Mouse (Mus musculus): ENCODE data around the gene Comt. TPM values are rescaled to one million over a fixed set of nuclear protein-coding genes. Genes with fewer than 3 reads are reported as not detected.

Comt gene
- 74.7 TPM for polyA plus RNA-seq (2017; shearing (Covaris generic))

DNA sequence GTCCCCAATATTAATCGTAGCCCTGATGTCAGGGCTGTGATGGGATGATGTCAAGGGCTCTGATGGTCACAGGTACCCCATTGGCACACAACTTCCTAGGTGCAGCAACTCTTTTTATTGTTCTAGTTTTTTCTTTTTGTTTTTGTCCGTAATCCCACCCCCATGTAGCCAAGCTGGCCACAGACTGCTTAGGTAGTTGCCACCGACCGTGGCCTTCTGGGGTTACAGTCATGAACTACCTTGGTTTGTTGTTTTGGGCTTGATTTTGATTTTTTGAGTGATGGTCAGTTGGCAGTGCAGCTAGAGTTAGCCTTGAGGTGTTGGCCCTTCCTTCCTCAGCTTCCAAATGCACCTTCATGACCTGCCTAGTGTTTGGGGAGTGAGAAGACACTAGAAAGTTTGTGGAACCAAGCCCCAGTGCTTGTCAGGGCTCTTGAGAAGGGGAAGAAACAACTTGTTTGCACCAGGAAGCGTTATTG, at the start of gene Comt:
Gene Comt (minus strand): TSS at position 51 of the 479 bp plus-strand sequence.

DNA sequence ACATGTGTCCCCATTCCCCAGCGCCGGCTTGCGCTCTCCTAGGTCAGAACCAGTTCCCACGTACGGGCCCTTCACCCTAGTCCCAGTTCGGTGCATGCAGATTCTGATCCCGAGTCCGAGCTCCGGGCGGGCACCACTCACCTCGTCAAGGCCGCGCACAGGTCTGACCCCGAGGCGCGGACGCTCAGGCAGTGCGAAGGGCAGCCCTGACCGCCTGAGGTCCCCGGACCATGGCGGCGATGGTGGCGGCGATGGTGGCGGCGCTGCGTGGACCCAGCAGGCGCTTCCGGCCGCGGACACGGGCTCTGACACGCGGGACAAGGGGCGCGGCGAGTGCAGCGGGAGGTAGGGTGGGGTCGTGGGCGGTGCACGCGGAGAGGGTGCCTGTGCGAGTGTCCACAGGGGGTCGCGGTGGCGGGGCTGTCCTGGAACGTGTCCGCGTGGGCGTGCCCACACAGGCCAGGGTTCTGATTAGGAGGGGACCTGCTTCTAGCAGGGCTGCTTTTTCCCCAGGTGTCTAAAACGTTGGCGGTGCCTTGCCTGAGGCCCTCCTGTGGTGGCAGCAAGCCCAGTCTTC, 349 bp downstream of the Comt start, which contains the start of gene Txnrd2:
Gene Txnrd2 (plus strand): TSS at position 170 of the 577 bp plus-strand sequence.

Other genes starting within 250 kb of the Comt start
- not detected for gene Ccdc188, start 209.0 kb downstream of the Comt start, polyA plus RNA-seq (2017; shearing (Covaris generic))
- gene Zdhhc8, start 191.7 kb downstream of the Comt start, polyA plus RNA-seq (2017; shearing (Covaris generic)), result 2.0 TPM
- gene Trmt2a, start 178.2 kb downstream of the Comt start, polyA plus RNA-seq (2017; shearing (Covaris generic)), result 125 TPM
- 200 TPM for gene Ranbp1, start 178.1 kb downstream of the Comt start, polyA plus RNA-seq (2017; shearing (Covaris generic))
- not detected for gene Gm49776, start 168.5 kb downstream of the Comt start, polyA plus RNA-seq (2017; shearing (Covaris generic))
- 30.0 TPM for gene Dgcr8, start 137.6 kb downstream of the Comt start, polyA plus RNA-seq (2017; shearing (Covaris generic))
- 61.0 TPM for gene Tango2, start 78.7 kb downstream of the Comt start, polyA plus RNA-seq (2017; shearing (Covaris generic))
- 2.4 TPM for gene Arvcf, start 78.7 kb downstream of the Comt start, polyA plus RNA-seq (2017; shearing (Covaris generic))
- 31.1 TPM for gene Txnrd2, start 468 bp downstream of the Comt start, polyA plus RNA-seq (2017; shearing (Covaris generic))
- gene Gnb1l, start 71.9 kb upstream of the Comt start, polyA plus RNA-seq (2017; shearing (Covaris generic)), result 17.5 TPM
- gene Rtl10, start 72.0 kb upstream of the Comt start, polyA plus RNA-seq (2017; shearing (Covaris generic)), result 1.6 TPM
- not detected for gene Tbx1, start 163.8 kb upstream of the Comt start, polyA plus RNA-seq (2017; shearing (Covaris generic))
- gene Gp1bb, start 195.6 kb upstream of the Comt start, polyA plus RNA-seq (2017; shearing (Covaris generic)), result not detected
- gene Gm49601, start 199.6 kb upstream of the Comt start, polyA plus RNA-seq (2017; shearing (Covaris generic)), result not detected
- gene Sept5, start 203.1 kb upstream of the Comt start, polyA plus RNA-seq (2017; shearing (Covaris generic)), result 0.77 TPM